Mouse (Mus musculus) layer of hippocampus, adult 2 months (tissue): ENCODE measurements around the gene Sema3g. TPM values are rescaled to one million over a fixed set of nuclear protein-coding genes. Genes with fewer than 3 reads are reported as not detected.

ENCODE experiments used
- DNase-seq, 2 experiments: peaks; one replicate each; pipeline ENCODE4 v3.0.0; 2022; ENCODE audit warnings: low spot score in 2 of 2
- H3K27ac ChIP-seq: fragments of 200-600 bp; 2 replicates; pipeline ENCODE4 v1.8.1; 2022
- H3K4me3 ChIP-seq: fragments of 200-600 bp; 2 replicates; pipeline ENCODE4 v1.8.1; 2022; ENCODE audit warnings: mild to moderate bottlenecking
- CTCF ChIP-seq: fragments of 200-600 bp; conservative IDR thresholded peaks from 2 replicates; pipeline ENCODE4 v1.8.1; 2022; ENCODE audit warnings: antibody characterized with exemption, mild to moderate bottlenecking, moderate library complexity
- total RNA-seq, 2 experiments: library from RNA; stranded (reverse); gene quantifications; 2 replicates each; pipeline ENCODE4 v1.2.3; 2021

The Sema3g gene
- total RNA-seq, 2 experiments from 2014 or later: 5.0 to 6.1 TPM

GRCm38 (mm10) chr14:31216846-31217245 is 814 bp upstream of the Sema3g start, which contains the start of gene Nisch:
Nisch (minus strand) TSS chr14:31216946.
- no peak for TF ChIP-seq CTCF
- no peak for DNase-seq
- no peak within 1 kb of the TSS for H3K27ac ChIP-seq
- no peak within 1 kb of the TSS for H3K4me3 ChIP-seq

GRCm38 (mm10) chr14:31226978-31227377 is 9.3 kb downstream of the Sema3g start:
- no peak for TF ChIP-seq CTCF
- no peak overlapping the region for H3K4me3 ChIP-seq
- peak; percentile 62 to 63 for DNase-seq
- H3K27ac ChIP-seq: peak overlapping the region; percentile 18; the same call in 1 of the 2 replicates

- no peak overlapping the region for H3K4me3 ChIP-seq
- DNase-seq: no peak
- TF ChIP-seq CTCF: no peak
- H3K27ac ChIP-seq: no peak overlapping the region
Observed at GRCm38 (mm10) chr14:31228234-31228633, 10.6 kb downstream of the Sema3g start.

GRCm38 (mm10) chr14:31230442-31230841 is 12.8 kb downstream of the Sema3g start:
- peak overlapping the region; percentile 23; the same call in 1 of the 2 replicates for H3K27ac ChIP-seq
- DNase-seq: no peak
- no peak overlapping the region for H3K4me3 ChIP-seq
- no peak for TF ChIP-seq CTCF

- Histone ChIP-seq H3K27ac (peak overlapping the region; percentile 64; the same call in 1 of the 2 replicates), H3K4me3 (no peak overlapping the region)
- no peak for DNase-seq
- TF ChIP-seq CTCF: no peak
Observed at GRCm38 (mm10) chr14:31232404-31233069, 14.9 kb downstream of the Sema3g start.

- DNase-seq: no peak
- H3K27ac ChIP-seq: peak overlapping the region; percentile 64; the same call in 1 of the 2 replicates
- TF ChIP-seq CTCF: no peak
Observed at GRCm38 (mm10) chr14:31233070-31233995, 15.7 kb downstream of the Sema3g start.

GRCm38 (mm10) chr14:31233996-31234591 is 16.4 kb downstream of the Sema3g start:
- DNase-seq: peak; percentile 82 to 87
- H3K27ac ChIP-seq: 0 out of 2 replicates have a peak overlapping the region, but pooled peaks have one; percentile 33
- TF ChIP-seq CTCF: peak; percentile 88
- no peak overlapping the region for H3K4me3 ChIP-seq

More at GRCm38 (mm10) chr14:31233070-31233995, 15.7 kb downstream of the Sema3g start:
- no peak overlapping the region for H3K4me3 ChIP-seq

GRCm38 (mm10) chr14:31237101-31237882 is 19.6 kb downstream of the Sema3g start:
- DNase-seq: peak in 1 of 2 experiments; percentile 42
- no peak for TF ChIP-seq CTCF
- Histone ChIP-seq H3K4me3 (no peak overlapping the region), H3K27ac (no peak overlapping the region)

- Histone ChIP-seq H3K4me3 (no peak overlapping the region), H3K27ac (no peak overlapping the region)
- TF ChIP-seq CTCF: no peak
- no peak for DNase-seq
Observed at GRCm38 (mm10) chr14:31240528-31240927, 22.9 kb downstream of the Sema3g start.

GRCm38 (mm10) chr14:31244777-31245176 is 27.1 kb downstream of the Sema3g start:
- TF ChIP-seq CTCF: no peak
- no peak for DNase-seq
- Histone ChIP-seq H3K27ac (no peak overlapping the region), H3K4me3 (no peak overlapping the region)

GRCm38 (mm10) chr14:31245946-31246345 is 28.3 kb downstream of the Sema3g start:
- no peak overlapping the region for H3K27ac ChIP-seq
- DNase-seq: no peak
- TF ChIP-seq CTCF: no peak
- H3K4me3 ChIP-seq: no peak overlapping the region

GRCm38 (mm10) chr14:31248396-31248795 is 30.7 kb downstream of the Sema3g start:
- DNase-seq: no peak
- no peak for TF ChIP-seq CTCF
- Histone ChIP-seq H3K27ac (no peak overlapping the region), H3K4me3 (no peak overlapping the region)
